ENCODE assay signal across 9 mouse cellular contexts in the genomic region with DNA sequence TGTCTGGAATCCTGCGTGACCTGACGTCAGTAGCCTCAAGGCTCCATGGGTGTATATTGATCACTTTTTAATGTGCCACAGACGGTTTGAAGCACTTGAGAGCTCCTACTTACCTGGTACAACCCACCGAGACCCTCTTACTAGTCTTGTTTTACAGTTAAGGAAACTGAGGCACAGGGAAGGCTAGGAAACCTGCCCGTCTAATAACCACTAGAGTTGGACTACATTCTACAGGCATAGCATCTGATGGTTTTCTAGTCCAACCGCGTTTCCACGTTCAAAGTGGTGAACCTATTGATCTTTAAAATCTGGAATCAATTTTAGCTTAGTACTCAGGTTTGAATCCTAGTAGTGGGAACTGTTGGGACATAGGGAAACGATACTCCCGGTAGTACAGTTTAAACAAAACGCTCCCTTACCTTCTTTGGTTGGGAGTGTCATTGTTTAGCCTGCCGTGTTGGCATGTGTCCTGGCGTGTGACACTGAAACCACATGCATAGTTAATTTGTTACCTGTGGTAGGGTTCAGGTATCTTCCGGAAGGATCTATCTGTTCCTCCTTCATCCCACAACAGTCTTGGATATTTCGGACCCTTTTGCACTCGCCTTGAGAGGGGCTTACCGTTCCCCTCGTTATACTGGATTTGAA. TPM values are rescaled to one million over a fixed set of nuclear protein-coding genes. Genes with fewer than 3 reads are reported as not detected.
DNase-seq lines count a peak whose midpoint lies in the region; ATAC-seq and TF ChIP-seq lines count a peak whose summit lies in the region.
"Had no signal": no experiment of that assay in that cellular context is flagged by ENCODE, and none has a peak within 500 bp of the region (broad histone marks: within the 10 kb centered on the region; RNA-seq: fewer than 3 reads in every experiment).

No protein-coding gene starts in this region.

- H3K4me1 ChIP-seq in heart, embryonic 10.5 days = peaks cover 15% of the 10 kb centered on the region
- H3K4me1 ChIP-seq in bone marrow macrophage, adult 2 months (ENCODE audit: control insufficient read depth, insufficient read depth, low read length) = peaks cover 26% of the 10 kb centered on the region
- peaks cover 25% of the 10 kb centered on the region for H3K4me1 ChIP-seq in hindbrain, embryonic 13.5 days (replicated peaks)
- H3K4me1 ChIP-seq in liver, embryonic 12.5 days = peaks cover 45% of the 10 kb centered on the region

- no peak for DNase-seq in heart, embryonic 10.5 days (ENCODE audit: low spot score)
- no peak for DNase-seq in heart, postnatal 14 days
- no peak for DNase-seq in adrenal gland, adult 8-10 months
- no peak for DNase-seq in adrenal gland, adult 18-20 months (ENCODE audit: low spot score in 2 of 2)
- no peak for DNase-seq in layer of hippocampus, postnatal 36 days

- no peak for TF ChIP-seq CTCF in bone marrow macrophage, adult 2 months (IDR thresholded peaks at IDR 0.05; ENCODE audit: low read depth, low read length)

- H3K27me3 ChIP-seq in heart, embryonic 10.5 days (ENCODE audit: insufficient read depth, poor library complexity, severe bottlenecking) = no peaks in the 10 kb centered on the region
- H3K27me3 ChIP-seq in hindbrain, embryonic 13.5 days = no peaks in the 10 kb centered on the region
- H3K27me3 ChIP-seq in liver, embryonic 12.5 days (replicated peaks) = no peaks in the 10 kb centered on the region
- H3K27me3 ChIP-seq: Patski had no signal

- no peaks in the 10 kb centered on the region for H3K9me3 ChIP-seq in heart, embryonic 10.5 days
- H3K9me3 ChIP-seq in hindbrain, embryonic 13.5 days = no peaks in the 10 kb centered on the region
- no peaks in the 10 kb centered on the region for H3K9me3 ChIP-seq in liver, embryonic 12.5 days (replicated peaks)

- H3K36me3 ChIP-seq in heart, embryonic 10.5 days = peaks cover 36% of the 10 kb centered on the region
- peaks cover 28% of the 10 kb centered on the region for H3K36me3 ChIP-seq in hindbrain, embryonic 13.5 days
- peaks cover 51% of the 10 kb centered on the region for H3K36me3 ChIP-seq in liver, embryonic 12.5 days

- no peak for TF ChIP-seq POLR2A in bone marrow macrophage, adult 2 months (IDR thresholded peaks at IDR 0.05; ENCODE audit: borderline replicate concordance, low read depth, low read length)

- peak overlapping the region; percentile 99 for H3K27ac ChIP-seq in heart, embryonic 10.5 days
- H3K27ac ChIP-seq in bone marrow macrophage, adult 2 months (ENCODE audit: insufficient read depth, low read depth, low read length) = peak overlapping the region; percentile 96
- H3K27ac ChIP-seq in hindbrain, embryonic 13.5 days = peak overlapping the region; percentile 95
- H3K27ac ChIP-seq in liver, embryonic 12.5 days = peak overlapping the region; percentile 96

- peak overlapping the region; percentile 64 for H3K4me2 ChIP-seq in hindbrain, embryonic 13.5 days
- H3K4me2 ChIP-seq in liver, embryonic 12.5 days = peak overlapping the region; percentile 86

- H3K9ac ChIP-seq in hindbrain, embryonic 13.5 days = peak overlapping the region; percentile 97
- peak overlapping the region; percentile 91 for H3K9ac ChIP-seq in liver, embryonic 12.5 days

- ATAC-seq in hindbrain, embryonic 13.5 days (ENCODE audit: low FRiP score) = peak; percentile 17
- ATAC-seq in liver, embryonic 12.5 days = peak; percentile 1

- peak overlapping the region; percentile 83 for H3K4me3 ChIP-seq in heart, embryonic 10.5 days
- peak overlapping the region; percentile 98 for H3K4me3 ChIP-seq in bone marrow macrophage, adult 2 months (ENCODE audit: insufficient read depth, low read length)
- peak overlapping the region; percentile 96 for H3K4me3 ChIP-seq in hindbrain, embryonic 13.5 days
- peak overlapping the region; percentile 81 for H3K4me3 ChIP-seq in liver, embryonic 12.5 days

- intact Hi-C loops in heart, postnatal 14 days (cut with DNase I) = no loop called here

- WGBS in heart, embryonic 10.5 days = 27% methylated on average over 18 of the region's 18 CpGs
- 29% methylated on average over 18 of the region's 18 CpGs for WGBS in hindbrain, embryonic 13.5 days
- 21% methylated on average over 18 of the region's 18 CpGs for WGBS in liver, embryonic 12.5 days (ENCODE audit: insufficient replicate concordance)

RNA-seq across cellular contexts. Expression of a gene that starts 1.1 kb away (rescaled TPM):
- polyA plus RNA-seq in heart, embryonic 10.5 days (2016; fragmentation: Nextera tagmentation; extraction: Ambion mirVana) = 13.9 and 16.8 TPM in 2 replicates
- 10 to 100 TPM; 24.4 to 25.1 TPM for total RNA-seq in heart, postnatal 14 days (2021)
- 11.3 and 12.3 TPM in 2 replicates for polyA plus RNA-seq in bone marrow macrophage, adult 2 months (2012; ENCODE audit: insufficient read depth, insufficient read length, missing spikeins)
- polyA plus RNA-seq in hindbrain, embryonic 13.5 days (2015; fragmentation: Nextera tagmentation; extraction: Ambion mirVana) = 9.7 and 10.1 TPM in 2 replicates
- 11.1 and 12.0 TPM in 2 replicates for polyA plus RNA-seq in liver, embryonic 12.5 days (2016; fragmentation: Nextera tagmentation; extraction: Ambion mirVana)
- total RNA-seq in adrenal gland, adult 8-10 months (2022) = 10 to 100 TPM; 16.6 to 27.2 (median 23.2) TPM
- 10 to 100 TPM; 18.6 to 19.2 TPM for total RNA-seq in adrenal gland, adult 18-20 months (2021)
- 10 to 100 TPM; 11.5 to 13.4 TPM for total RNA-seq in layer of hippocampus, postnatal 36 days (2021)

RNA-seq across cellular contexts. Expression of a gene that starts 1.1 kb away (rescaled TPM):
- 16.3 and 16.5 TPM in 2 replicates for polyA plus RNA-seq in heart, embryonic 10.5 days (2016; fragmentation: Nextera tagmentation; extraction: Ambion mirVana)
- total RNA-seq in heart, postnatal 14 days (2021) = 10 to 100 TPM; 12.3 to 13.7 TPM
- polyA plus RNA-seq in bone marrow macrophage, adult 2 months (2012; ENCODE audit: insufficient read depth, insufficient read length, missing spikeins) = 13.5 and 19.2 TPM in 2 replicates
- polyA plus RNA-seq in hindbrain, embryonic 13.5 days (2015; fragmentation: Nextera tagmentation; extraction: Ambion mirVana) = 13.2 and 14.9 TPM in 2 replicates
- polyA plus RNA-seq in liver, embryonic 12.5 days (2016; fragmentation: Nextera tagmentation; extraction: Ambion mirVana) = 18.9 and 19.3 TPM in 2 replicates
- 10 to 100 TPM in 3 of 4 experiments, 1 to 10 TPM in 1; 8.8 to 13.8 (median 11.3) TPM for total RNA-seq in adrenal gland, adult 8-10 months (2022)
- total RNA-seq in adrenal gland, adult 18-20 months (2021) = 1 to 10 TPM; 6.6 to 8.0 TPM
- total RNA-seq in layer of hippocampus, postnatal 36 days (2021) = 1 to 10 TPM; 6.1 to 6.4 TPM
